Mouse (Mus musculus) liver, postnatal 0 days (tissue): ENCODE data around the gene Bsg.
A peak's percentile ranks its signal among the peaks of the same experiment; 100 is the strongest.

Experiments used
- CTCF ChIP-seq: sonication (generic); IDR thresholded peaks from 2 replicates; pipeline ENCODE4 v1.5.1; 2016; ENCODE audit warnings: antibody characterized with exemption, low read depth
- EP300 ChIP-seq: IDR thresholded peaks from 2 replicates; pipeline ENCODE4 v1.6.1; 2016; ENCODE audit warnings: antibody characterized with exemption, low read depth, mild to moderate bottlenecking

DNA sequence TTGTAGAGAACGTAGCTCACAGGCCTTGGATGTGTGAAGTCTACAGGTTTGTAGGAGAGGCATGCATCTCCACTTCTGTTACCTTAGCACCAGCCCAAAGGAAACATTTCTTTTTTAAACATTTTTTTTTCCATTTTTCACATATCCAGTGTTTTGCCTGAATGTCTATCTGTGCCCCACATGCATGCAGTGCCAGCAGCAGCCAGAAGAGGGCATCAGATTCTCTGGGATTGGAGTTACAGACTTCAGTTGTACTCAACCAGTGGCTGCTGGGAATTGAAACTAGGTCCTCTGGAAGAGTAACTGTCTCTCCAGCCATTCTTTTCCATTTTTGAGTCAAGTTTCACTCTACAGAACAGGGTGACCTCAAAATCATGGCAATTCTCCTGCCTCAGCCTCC, 28.2 kb downstream of the Bsg start:
- TF ChIP-seq CTCF (peak; percentile 72), EP300 (no peak)
